Mouse (Mus musculus): ENCODE results near the gene Apol8. TPM values are rescaled to one million over a fixed set of nuclear protein-coding genes. Genes with fewer than 3 reads are reported as not detected.
A peak's percentile ranks its signal among the peaks of the same experiment; 100 is the strongest.

Apol8 gene
- polyA plus RNA-seq, 1 experiment from 2014 or later = 0.08 TPM

DNA sequence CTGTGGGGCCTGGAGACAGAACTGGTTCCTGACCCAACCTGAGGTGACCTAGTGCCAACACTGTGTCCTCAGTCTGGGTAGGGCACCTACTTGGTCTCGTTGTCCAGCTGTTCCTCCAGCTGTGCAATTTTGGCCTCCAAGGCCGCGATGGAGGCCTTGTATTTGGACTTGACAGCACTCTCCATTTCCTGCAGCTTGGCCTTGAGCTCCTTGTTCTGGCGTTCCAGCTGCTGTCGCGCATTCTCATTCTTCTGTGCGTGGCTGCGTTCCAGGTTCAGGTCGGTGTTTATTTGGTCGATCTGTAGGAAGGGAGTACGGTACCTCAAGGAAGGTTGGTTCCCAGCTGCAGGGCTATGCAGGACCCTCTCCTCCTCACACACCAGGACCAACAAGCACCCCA lies 6.9 kb upstream of the Apol8 start:
- Histone ChIP-seq H3K9ac (ENCODE audit: low read length) (no peak overlapping the region), H3K27ac (ENCODE audit: low read depth, low read length) (no peak overlapping the region), H3K4me3 (ENCODE audit: low read depth, low read length) (no peak overlapping the region), H3K4me2 (ENCODE audit: low read depth) (no peak overlapping the region), H3K4me1 (ENCODE audit: control insufficient read depth, insufficient read depth, low read length) (no peaks in the 10 kb centered on the region), H3K36me3 (ENCODE audit: control insufficient read depth, insufficient read depth, low read length) (peaks cover 22% of the 10 kb centered on the region), H3K9me3 (ENCODE audit: control insufficient read depth, low read length) (no peaks in the 10 kb centered on the region), H3K27me3 (ENCODE audit: control insufficient read depth, insufficient read depth, low read length) (no peaks in the 10 kb centered on the region)
- ATAC-seq (ENCODE audit: insufficient read depth, low FRiP score, low TSS enrichment) (no peak), DNase-seq (ENCODE audit: low spot score) (no peak)
- WGBS = 97% methylated on average over 11 of the region's 11 CpGs

DNA sequence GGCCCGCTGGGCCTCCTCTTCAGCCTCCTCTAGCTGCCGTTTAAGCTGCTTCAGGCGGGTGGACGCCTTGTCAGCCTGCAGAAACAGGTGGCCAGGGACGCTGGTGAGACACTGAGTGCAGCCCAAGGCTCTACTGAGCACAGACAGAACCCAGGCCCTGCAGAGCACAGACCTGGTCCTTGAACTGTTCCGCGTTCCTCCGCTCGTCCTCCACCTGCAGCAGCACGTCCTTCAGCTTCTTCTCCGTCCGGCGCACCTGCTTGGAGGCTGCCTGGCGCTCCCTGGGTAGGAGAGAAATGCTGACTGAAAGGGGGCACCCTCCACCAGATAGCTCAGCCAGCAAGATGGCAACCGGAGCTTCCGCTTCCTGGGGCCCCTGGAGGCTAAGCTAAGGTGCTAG lies 6.2 kb upstream of the Apol8 start:
- WGBS = 91% methylated on average over 16 of the region's 16 CpGs
- Histone ChIP-seq H3K4me2 (ENCODE audit: low read depth) (no peak overlapping the region), H3K27me3 (ENCODE audit: control insufficient read depth, insufficient read depth, low read length) (no peaks in the 10 kb centered on the region), H3K4me1 (ENCODE audit: control insufficient read depth, insufficient read depth, low read length) (no peaks in the 10 kb centered on the region), H3K27ac (ENCODE audit: low read depth, low read length) (no peak overlapping the region), H3K4me3 (ENCODE audit: low read depth, low read length) (no peak overlapping the region), H3K9me3 (ENCODE audit: control insufficient read depth, low read length) (no peaks in the 10 kb centered on the region), H3K36me3 (ENCODE audit: control insufficient read depth, insufficient read depth, low read length) (peaks cover 22% of the 10 kb centered on the region), H3K9ac (ENCODE audit: low read length) (no peak overlapping the region)
- ATAC-seq (ENCODE audit: insufficient read depth, low FRiP score, low TSS enrichment) (no peak), DNase-seq (ENCODE audit: low spot score) (no peak)

- Histone ChIP-seq H3K9ac (ENCODE audit: low read length) (no peak overlapping the region), H3K27ac (ENCODE audit: low read depth, low read length) (no peak overlapping the region), H3K27me3 (ENCODE audit: control insufficient read depth, insufficient read depth, low read length) (no peaks in the 10 kb centered on the region), H3K4me3 (ENCODE audit: low read depth, low read length) (no peak overlapping the region), H3K4me2 (ENCODE audit: low read depth) (no peak overlapping the region), H3K36me3 (ENCODE audit: control insufficient read depth, insufficient read depth, low read length) (peaks cover 13% of the 10 kb centered on the region), H3K9me3 (ENCODE audit: control insufficient read depth, low read length) (no peaks in the 10 kb centered on the region), H3K4me1 (ENCODE audit: control insufficient read depth, insufficient read depth, low read length) (no peaks in the 10 kb centered on the region)
- DNase-seq (ENCODE audit: low spot score) = peak; percentile 44
- 76% methylated on average over 22 of the region's 22 CpGs for WGBS
- no peak for ATAC-seq (ENCODE audit: insufficient read depth, low FRiP score, low TSS enrichment)
These were observed 5.0 kb upstream of the Apol8 start for GRCm38 (mm10) chr15:77761561-77762380.

GRCm38 (mm10) chr15:77761083-77761482 lies 4.3 kb upstream of the Apol8 start:
- ATAC-seq (ENCODE audit: insufficient read depth, low FRiP score, low TSS enrichment) = no peak
- no peak for DNase-seq (ENCODE audit: low spot score)
- Histone ChIP-seq H3K9ac (ENCODE audit: low read length) (no peak overlapping the region), H3K36me3 (ENCODE audit: control insufficient read depth, insufficient read depth, low read length) (peaks cover 9% of the 10 kb centered on the region), H3K9me3 (ENCODE audit: control insufficient read depth, low read length) (no peaks in the 10 kb centered on the region), H3K27me3 (ENCODE audit: control insufficient read depth, insufficient read depth, low read length) (no peaks in the 10 kb centered on the region), H3K4me2 (ENCODE audit: low read depth) (no peak overlapping the region), H3K27ac (ENCODE audit: low read depth, low read length) (no peak overlapping the region), H3K4me1 (ENCODE audit: control insufficient read depth, insufficient read depth, low read length) (no peaks in the 10 kb centered on the region), H3K4me3 (ENCODE audit: low read depth, low read length) (no peak overlapping the region)
- 90% methylated on average over 7 of the region's 7 CpGs for WGBS

GRCm38 (mm10) chr15:77760037-77760436 lies 3.2 kb upstream of the Apol8 start:
- Histone ChIP-seq H3K9me3 (ENCODE audit: control insufficient read depth, low read length) (no peaks in the 10 kb centered on the region), H3K27me3 (ENCODE audit: control insufficient read depth, insufficient read depth, low read length) (no peaks in the 10 kb centered on the region), H3K27ac (ENCODE audit: low read depth, low read length) (no peak overlapping the region), H3K4me3 (ENCODE audit: low read depth, low read length) (no peak overlapping the region), H3K4me2 (ENCODE audit: low read depth) (no peak overlapping the region), H3K9ac (ENCODE audit: low read length) (no peak overlapping the region), H3K36me3 (ENCODE audit: control insufficient read depth, insufficient read depth, low read length) (peaks cover 7% of the 10 kb centered on the region), H3K4me1 (ENCODE audit: control insufficient read depth, insufficient read depth, low read length) (no peaks in the 10 kb centered on the region)
- 87% methylated on average over 11 of the region's 16 CpGs for WGBS
- DNase-seq (ENCODE audit: low spot score) (no peak), ATAC-seq (ENCODE audit: insufficient read depth, low FRiP score, low TSS enrichment) (no peak)

DNA sequence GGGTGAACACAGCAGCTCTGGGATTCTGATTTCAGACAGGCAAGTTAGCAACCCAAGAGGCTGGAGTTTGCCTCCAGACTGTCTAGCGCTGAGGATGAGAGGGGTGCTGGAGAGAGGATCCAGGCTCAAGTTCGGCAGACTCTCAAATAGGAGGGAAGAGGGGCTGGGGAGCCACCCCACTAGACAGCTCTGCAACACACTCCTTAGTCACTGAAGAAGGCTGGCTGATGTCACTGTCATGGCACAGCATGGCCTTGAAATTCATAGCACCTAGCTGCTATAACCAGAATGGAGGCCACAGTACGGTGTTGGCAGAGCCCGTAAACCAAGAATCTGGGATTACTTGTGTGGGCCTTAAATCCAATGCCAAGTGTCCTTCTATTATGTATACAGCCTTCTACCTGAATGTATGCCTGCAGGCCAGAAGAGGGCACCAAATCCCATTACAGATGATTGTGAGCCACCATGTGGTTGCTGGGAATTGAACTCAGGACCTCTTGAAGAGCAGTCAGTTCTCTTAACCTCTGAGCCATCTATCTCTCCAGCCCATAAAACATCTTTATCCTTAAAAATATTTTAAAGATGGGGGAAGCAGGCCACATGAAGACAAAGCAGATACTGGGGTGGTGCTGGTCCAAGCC lies 903 bp upstream of the Apol8 start:
- Histone ChIP-seq H3K36me3 (ENCODE audit: control insufficient read depth, insufficient read depth, low read length) (peaks cover 3% of the 10 kb centered on the region; the same call in 1 of the 2 replicates), H3K9ac (ENCODE audit: low read length) (no peak overlapping the region), H3K27me3 (ENCODE audit: control insufficient read depth, insufficient read depth, low read length) (no peaks in the 10 kb centered on the region), H3K4me3 (ENCODE audit: low read depth, low read length) (no peak overlapping the region), H3K27ac (ENCODE audit: low read depth, low read length) (no peak overlapping the region), H3K9me3 (ENCODE audit: control insufficient read depth, low read length) (no peaks in the 10 kb centered on the region), H3K4me1 (ENCODE audit: control insufficient read depth, insufficient read depth, low read length) (no peaks in the 10 kb centered on the region), H3K4me2 (ENCODE audit: low read depth) (no peak overlapping the region)
- WGBS = 85% methylated on average over 4 of the region's 4 CpGs
- DNase-seq (ENCODE audit: low spot score) = no peak
- no peak for ATAC-seq (ENCODE audit: insufficient read depth, low FRiP score, low TSS enrichment)

GRCm38 (mm10) chr15:77756081-77756480 lies 722 bp downstream of the Apol8 start:
- no peak for ATAC-seq (ENCODE audit: insufficient read depth, low FRiP score, low TSS enrichment)
- H3K36me3 ChIP-seq (ENCODE audit: control insufficient read depth, insufficient read depth, low read length) = no peaks in the 10 kb centered on the region
- no peaks in the 10 kb centered on the region for H3K27me3 ChIP-seq (ENCODE audit: control insufficient read depth, insufficient read depth, low read length)
- H3K4me1 ChIP-seq (ENCODE audit: control insufficient read depth, insufficient read depth, low read length) = no peaks in the 10 kb centered on the region
- H3K27ac ChIP-seq (ENCODE audit: low read depth, low read length) = no peak overlapping the region
- no peak overlapping the region for H3K4me3 ChIP-seq (ENCODE audit: low read depth, low read length)
- no peaks in the 10 kb centered on the region for H3K9me3 ChIP-seq (ENCODE audit: control insufficient read depth, low read length)
- H3K9ac ChIP-seq (ENCODE audit: low read length) = no peak overlapping the region
- no peak for DNase-seq (ENCODE audit: low spot score)
- WGBS = 59% methylated on average over 2 of the region's 2 CpGs
- H3K4me2 ChIP-seq (ENCODE audit: low read depth) = no peak overlapping the region

DNA sequence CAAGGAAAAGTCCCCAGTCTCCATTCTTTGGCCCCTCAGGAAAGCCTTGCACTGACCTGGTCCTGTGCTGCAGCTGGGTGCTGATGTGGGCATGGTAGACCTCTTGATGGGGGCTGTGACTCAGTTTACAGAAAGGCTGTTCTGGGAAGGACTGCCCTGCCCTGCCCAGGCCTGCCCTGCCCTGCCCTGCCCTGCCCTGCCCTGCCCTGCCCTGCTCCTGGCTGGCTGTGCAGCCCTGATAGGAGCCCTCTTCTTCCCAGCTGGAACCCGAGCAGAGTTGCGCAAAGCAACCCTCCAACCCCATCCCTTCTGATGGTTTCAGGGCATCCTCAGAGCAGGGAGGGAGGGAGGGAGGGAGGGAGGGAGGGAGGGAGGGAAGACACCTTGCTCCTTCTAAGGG lies 1.7 kb downstream of the Apol8 start:
- WGBS = no CpG with 5 or more reads among the region's 2 CpGs
- ATAC-seq (ENCODE audit: insufficient read depth, low FRiP score, low TSS enrichment) = no peak

DNA sequence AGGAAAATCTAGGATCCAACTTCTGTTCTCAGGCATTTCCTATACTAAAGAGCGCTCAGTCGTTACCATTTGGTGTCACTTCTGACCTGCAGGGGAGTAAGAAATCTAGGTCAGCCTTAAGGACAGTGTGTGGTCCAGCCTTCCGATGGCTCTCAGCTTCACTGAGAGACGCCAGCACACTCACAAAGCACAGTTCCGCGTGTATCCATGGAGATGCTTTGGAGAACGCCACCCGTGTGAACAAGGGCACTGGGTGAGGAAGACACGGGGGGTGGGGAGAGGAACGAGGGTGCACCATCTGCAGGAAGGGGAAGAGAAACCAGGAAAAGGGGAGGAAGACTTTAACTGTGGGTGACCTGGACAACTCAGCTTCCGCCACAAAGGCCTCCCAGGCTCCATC lies 4.4 kb downstream of the Apol8 start:
- Histone ChIP-seq H3K9ac (ENCODE audit: low read length) (no peak overlapping the region), H3K4me1 (ENCODE audit: control insufficient read depth, insufficient read depth, low read length) (no peaks in the 10 kb centered on the region), H3K36me3 (ENCODE audit: control insufficient read depth, insufficient read depth, low read length) (no peaks in the 10 kb centered on the region), H3K4me2 (ENCODE audit: low read depth) (no peak overlapping the region), H3K9me3 (ENCODE audit: control insufficient read depth, low read length) (no peaks in the 10 kb centered on the region), H3K4me3 (ENCODE audit: low read depth, low read length) (no peak overlapping the region), H3K27me3 (ENCODE audit: control insufficient read depth, insufficient read depth, low read length) (no peaks in the 10 kb centered on the region), H3K27ac (ENCODE audit: low read depth, low read length) (no peak overlapping the region)
- no peak for ATAC-seq (ENCODE audit: insufficient read depth, low FRiP score, low TSS enrichment)
- 62% methylated on average over 11 of the region's 11 CpGs for WGBS
- no peak for DNase-seq (ENCODE audit: low spot score)

More for the DNA sequence above, 1.7 kb downstream of the Apol8 start:
- Histone ChIP-seq H3K9ac (ENCODE audit: low read length) (no peak overlapping the region), H3K4me3 (ENCODE audit: low read depth, low read length) (no peak overlapping the region), H3K36me3 (ENCODE audit: control insufficient read depth, insufficient read depth, low read length) (no peaks in the 10 kb centered on the region), H3K27me3 (ENCODE audit: control insufficient read depth, insufficient read depth, low read length) (no peaks in the 10 kb centered on the region), H3K4me1 (ENCODE audit: control insufficient read depth, insufficient read depth, low read length) (no peaks in the 10 kb centered on the region), H3K4me2 (ENCODE audit: low read depth) (no peak overlapping the region), H3K9me3 (ENCODE audit: control insufficient read depth, low read length) (no peaks in the 10 kb centered on the region), H3K27ac (ENCODE audit: low read depth, low read length) (no peak overlapping the region)
- DNase-seq (ENCODE audit: low spot score) = no peak
